Mouse (Mus musculus) left cerebral cortex, adult 2 months (tissue): ENCODE results near the gene Cd160. TPM values are rescaled to one million over a fixed set of nuclear protein-coding genes. Genes with fewer than 3 reads are reported as not detected.

Source experiments
- DNase-seq, 2 experiments: peaks; one replicate each; pipeline ENCODE4 v3.0.0; 2021 to 2022; ENCODE audit warnings: low spot score in 2 of 2, mixed read lengths in 1 of 2; ENCODE audit errors: extremely low spot score in 1 of 2
- H3K27ac ChIP-seq: fragments of 200-600 bp; 2 replicates; pipeline ENCODE4 v1.8.1; 2022
- H3K4me3 ChIP-seq: fragments of 200-600 bp; 2 replicates; pipeline ENCODE4 v1.8.1; 2022
- CTCF ChIP-seq: fragments of 200-600 bp; IDR thresholded peaks from 2 replicates; pipeline ENCODE4 v1.8.1; 2022; ENCODE audit warnings: antibody characterized with exemption, mild to moderate bottlenecking, moderate library complexity
- intact Hi-C: fragments of 180-260 bp; cut with DNase I; formaldehyde crosslinking; loops from one replicate; pipeline ENCODE4 v1.15.1; 2025
- long read RNA-seq, 2 experiments: library from polyadenylated mRNA; stranded (forward); transcript quantifications; one replicate each; pipeline ENCODE4 v2.0.0; 2021; ENCODE audit warnings: borderline mapping rate in 2 of 2
- total RNA-seq, 2 experiments: library from RNA; stranded (reverse); gene quantifications; 2 replicates each; pipeline ENCODE4 v1.2.3; 2021

Cd160 gene
- not detected for total RNA-seq
- long read RNA-seq, experiment 1, partial matches to known transcripts: 1 of 2 reads
- long read RNA-seq, experiment 1, other reads (novel, unspliced or antisense): 1 of 2 reads
- long read RNA-seq, experiment 2: 0 reads

DNA sequence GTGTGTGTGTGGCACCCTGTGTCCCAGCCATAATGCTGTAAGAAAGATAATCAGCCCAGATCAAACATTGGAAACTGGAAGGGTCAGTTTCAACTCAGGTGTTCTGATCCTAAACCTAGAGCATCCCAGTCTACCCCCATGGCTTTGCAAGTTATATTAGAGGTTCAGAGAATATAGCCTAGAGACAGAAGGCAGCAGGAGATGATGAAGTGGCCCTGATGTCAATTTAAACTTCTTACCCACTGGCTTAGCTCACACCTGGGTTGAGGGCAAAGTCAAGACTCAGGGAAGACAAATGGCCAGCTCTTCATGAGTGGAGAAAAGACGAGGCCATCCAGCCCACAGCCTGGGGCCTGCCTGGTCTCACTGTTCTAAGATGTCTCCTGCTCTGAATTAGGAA lies at the start of gene Cd160, which contains the start of gene Pdzk1:
Gene Cd160, minus strand, starts transcription at position 368 of the 400 bp plus-strand sequence.
Gene Pdzk1, plus strand, starts transcription at position 301 of the 400 bp plus-strand sequence.
- no peak for TF ChIP-seq CTCF
- intact Hi-C loops: no loop called here
- no peak within 1 kb of the TSS for H3K27ac ChIP-seq

DNA sequence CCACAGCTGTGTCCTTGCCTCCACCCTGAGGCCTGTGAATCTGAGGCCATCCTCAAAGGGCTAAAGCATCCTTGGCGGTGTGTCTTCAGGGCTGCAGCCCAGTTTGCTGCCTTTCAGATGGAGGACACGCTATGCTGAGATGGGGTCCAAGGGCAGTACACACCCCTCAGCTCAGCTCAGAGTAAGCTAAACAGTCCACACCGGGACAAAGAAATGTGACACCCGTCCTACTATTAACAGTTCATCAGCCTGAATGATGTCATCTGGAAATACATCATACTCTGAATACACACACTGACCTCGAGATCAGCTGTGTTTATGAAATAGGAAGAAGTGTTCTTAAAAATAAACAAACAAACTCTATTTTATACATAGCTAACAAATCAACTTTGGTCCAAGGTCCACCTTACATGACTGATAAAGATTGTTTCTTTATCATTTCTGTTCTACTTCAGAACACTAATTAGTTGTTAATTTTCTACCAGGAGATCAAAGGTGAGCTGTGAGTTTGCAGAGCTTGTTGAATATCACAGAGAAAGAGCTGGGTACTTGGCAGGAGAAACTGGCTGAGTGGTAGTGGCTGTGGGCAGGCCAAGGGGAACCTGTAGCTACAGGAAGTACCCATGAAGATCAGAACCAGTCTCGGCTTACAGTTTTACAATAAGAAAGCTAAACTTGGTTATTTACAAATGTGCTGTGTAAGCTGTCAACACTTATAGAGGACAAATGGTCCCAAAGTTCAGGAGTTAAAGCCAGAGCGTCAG lies 45.8 kb upstream of the Cd160 start:
- H3K4me3 ChIP-seq: no peak overlapping the region
- DNase-seq: no peak
- intact Hi-C loops: loop anchor here (10.0 kb wide), 1 partner anchor 150 kb away; the partner anchor contains the start of genes Polr3c and Rnf115
- no peak overlapping the region for H3K27ac ChIP-seq
- no peak for TF ChIP-seq CTCF

More for the DNA sequence above, at the start of gene Cd160, which contains the start of gene Pdzk1:
- H3K4me3 ChIP-seq: no peak within 1 kb of the TSS
- no peak for DNase-seq

DNA sequence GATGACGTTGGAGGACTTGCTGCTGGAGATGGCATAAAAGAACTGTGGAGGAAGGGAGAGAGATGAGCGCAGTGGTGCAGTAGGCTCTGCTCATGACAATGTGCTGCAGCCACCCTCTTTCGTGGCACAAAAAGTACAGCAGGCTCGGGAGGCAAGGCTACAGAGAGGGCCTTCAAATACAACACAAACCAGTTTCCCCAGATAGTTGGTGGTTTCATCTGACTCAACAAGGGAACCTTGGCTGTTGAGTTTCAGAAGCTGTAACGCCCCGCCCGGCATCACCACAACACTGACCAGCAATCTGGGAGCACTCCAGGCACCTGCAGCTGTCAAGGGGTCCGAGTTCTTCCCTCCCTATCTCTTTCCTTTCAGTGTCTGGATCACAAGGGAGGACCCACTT lies 43.4 kb upstream of the Cd160 start:
- H3K4me3 ChIP-seq: no peak overlapping the region

DNA sequence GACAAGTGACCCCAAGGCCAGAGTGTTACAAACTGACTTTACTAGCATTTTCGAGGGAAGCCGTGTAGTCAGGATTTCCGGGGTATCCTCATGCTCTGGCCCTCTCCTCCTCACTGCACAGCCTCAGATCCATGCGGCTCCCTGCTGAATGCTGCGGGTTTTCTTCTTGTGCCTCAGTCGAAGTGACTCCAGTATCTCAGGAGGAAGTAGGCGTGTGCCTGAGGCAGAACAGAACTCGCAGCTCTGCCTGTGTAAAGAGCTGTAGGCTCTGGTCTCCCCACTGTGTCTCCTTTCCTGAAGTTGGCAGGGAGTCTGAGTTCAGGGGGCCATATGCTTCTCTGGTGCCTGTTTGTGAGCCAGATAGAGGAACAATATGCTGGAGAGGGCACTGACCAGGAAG lies 41.9 kb upstream of the Cd160 start:
- intact Hi-C loops: loop anchor here (10.0 kb wide), 1 partner anchor 146 kb away; the partner anchor contains the start of genes Polr3c and Rnf115
- Histone ChIP-seq H3K4me3 (no peak overlapping the region), H3K27ac (peak overlapping the region; percentile 40; the same call in 1 of the 2 replicates)
- DNase-seq: no peak
- TF ChIP-seq CTCF: no peak

More for the DNA sequence above, 43.4 kb upstream of the Cd160 start:
- no peak for DNase-seq
- TF ChIP-seq CTCF: no peak
- H3K27ac ChIP-seq: no peak overlapping the region
- intact Hi-C loops: loop anchor here (10.0 kb wide), 1 partner anchor 148 kb away; the partner anchor contains the start of genes Polr3c and Rnf115

DNA sequence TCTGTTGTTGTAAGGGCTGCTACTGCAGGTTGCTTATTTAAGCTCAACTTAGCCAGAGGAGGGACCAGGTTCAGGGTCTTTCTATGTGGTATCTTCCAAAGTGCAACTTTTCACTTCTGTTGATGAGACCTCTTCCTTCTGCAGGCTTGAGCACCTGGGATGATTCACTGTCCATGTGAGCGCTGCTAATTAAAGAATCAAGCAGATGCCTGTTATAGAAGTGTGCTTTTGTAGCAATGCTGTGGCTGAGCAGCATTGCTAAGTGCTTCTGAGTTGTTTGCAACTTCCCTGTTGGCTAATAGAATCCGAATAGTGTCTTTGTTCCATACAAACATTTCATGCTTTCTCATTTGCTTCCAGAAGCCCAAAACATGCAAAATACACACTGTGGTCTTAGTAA lies 41.1 kb upstream of the Cd160 start:
- Histone ChIP-seq H3K4me3 (no peak overlapping the region), H3K27ac (peak overlapping the region; percentile 40; the same call in 1 of the 2 replicates)
- intact Hi-C loops: loop anchor here (10.0 kb wide), 1 partner anchor 145 kb away; the partner anchor contains the start of genes Polr3c and Rnf115
- TF ChIP-seq CTCF: no peak
- no peak for DNase-seq

DNA sequence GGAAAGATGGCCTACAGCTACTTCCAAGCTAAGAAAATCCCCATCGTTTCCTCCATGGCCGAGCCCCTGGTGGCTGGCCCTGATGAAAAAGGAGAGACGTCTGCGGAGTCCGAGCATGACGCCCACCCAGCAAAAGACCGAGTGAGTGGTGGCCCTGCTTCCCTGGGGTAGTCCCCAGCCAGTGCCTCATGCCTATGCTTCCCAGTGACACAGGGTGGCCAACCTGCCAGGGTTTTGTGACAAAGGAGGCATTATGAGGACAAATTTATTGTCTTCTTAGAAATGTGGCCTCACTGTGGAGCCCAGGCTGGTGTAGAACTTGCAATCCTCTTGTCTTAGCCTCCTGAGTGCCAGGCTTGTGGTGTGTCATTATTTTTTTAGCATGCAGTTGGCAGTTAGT lies 39.9 kb upstream of the Cd160 start:
- no peak overlapping the region for H3K27ac ChIP-seq
- no peak for TF ChIP-seq CTCF
- H3K4me3 ChIP-seq: no peak overlapping the region
- intact Hi-C loops: no loop called here
- no peak for DNase-seq

DNA sequence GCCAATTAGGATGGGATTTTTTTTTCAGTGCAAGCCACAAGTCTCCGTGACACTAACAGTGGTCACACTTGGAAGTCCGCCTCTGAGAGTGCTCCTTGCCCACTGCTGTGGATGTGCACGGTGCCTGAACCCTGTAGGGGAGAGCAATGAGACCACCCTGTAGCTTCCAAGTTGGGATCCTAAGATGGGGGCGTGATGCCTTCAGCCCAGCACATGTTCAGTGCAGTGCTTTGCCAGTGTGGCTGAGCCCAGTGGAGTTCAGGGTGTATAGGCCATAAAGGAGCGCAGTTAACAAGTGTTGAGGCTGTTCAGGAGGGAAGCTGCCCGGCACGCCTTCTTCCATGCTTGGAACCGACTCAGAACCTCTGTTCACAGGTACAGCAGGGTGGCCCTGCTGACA lies 39.4 kb upstream of the Cd160 start:
- intact Hi-C loops: no loop called here
- H3K27ac ChIP-seq: no peak overlapping the region
- no peak overlapping the region for H3K4me3 ChIP-seq
- no peak for TF ChIP-seq CTCF
- DNase-seq: no peak

DNA sequence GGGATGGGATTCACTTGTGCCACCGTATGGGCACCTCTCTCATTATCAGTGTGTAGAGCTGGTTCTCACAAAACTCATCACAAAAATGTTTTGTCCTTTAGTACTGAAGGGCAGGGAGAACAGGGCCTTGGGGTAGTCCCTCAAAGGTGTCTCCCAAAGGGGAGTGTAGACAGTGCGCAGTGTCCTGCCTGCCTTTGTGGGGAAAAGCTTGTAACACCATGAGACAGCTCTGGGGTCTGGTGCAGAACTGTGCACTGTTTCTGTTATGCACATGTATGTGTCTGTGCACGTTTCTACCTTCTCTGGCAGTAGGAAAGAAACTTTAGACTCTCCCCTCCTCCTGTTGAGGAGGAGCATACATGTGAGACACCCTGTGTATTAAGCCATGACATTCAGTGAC lies 38.7 kb upstream of the Cd160 start:
- TF ChIP-seq CTCF: no peak
- DNase-seq: no peak
- Histone ChIP-seq H3K27ac (no peak overlapping the region), H3K4me3 (no peak overlapping the region)
- intact Hi-C loops: no loop called here

DNA sequence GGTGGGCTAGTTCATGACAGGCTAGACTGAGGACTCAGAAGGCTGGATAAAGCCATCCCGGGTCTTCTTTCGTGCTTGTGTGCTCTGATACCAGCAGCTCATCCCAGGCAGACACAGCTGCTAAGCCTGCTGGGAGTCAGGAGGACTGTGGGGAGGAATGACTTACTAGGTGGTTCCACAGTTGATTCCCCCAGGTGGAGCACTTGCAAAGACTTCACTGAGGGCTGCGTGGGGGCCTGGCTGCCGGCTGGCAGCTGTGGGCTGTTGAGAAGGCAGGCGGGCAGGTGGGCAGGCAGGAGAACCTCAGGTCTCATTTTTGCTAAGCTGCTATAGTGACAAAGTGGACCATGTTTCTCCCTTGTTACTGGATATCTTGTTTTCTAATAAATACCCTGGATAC lies 31.3 kb upstream of the Cd160 start:
- Histone ChIP-seq H3K4me3 (no peak overlapping the region), H3K27ac (no peak overlapping the region)
- intact Hi-C loops: no loop called here
- DNase-seq: no peak
- no peak for TF ChIP-seq CTCF

DNA sequence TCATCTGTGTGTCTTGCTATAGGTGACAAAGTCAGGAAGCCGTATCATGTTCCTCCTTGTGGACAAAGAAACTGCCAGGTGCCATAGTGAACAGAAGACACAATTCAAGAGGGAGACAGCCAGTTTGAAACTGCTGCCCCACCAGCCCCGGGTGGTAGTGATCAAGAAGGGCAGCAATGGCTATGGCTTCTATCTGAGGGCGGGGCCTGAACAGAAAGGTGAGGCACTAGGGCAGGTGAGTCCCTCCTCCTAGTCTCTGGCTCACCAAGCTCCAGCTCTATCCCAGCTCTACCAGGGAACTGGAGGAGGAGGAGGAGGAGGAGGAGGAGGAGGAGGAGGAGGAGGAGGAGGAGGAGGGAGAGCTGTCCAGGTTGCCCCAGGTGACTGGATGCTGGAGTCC lies 26.7 kb upstream of the Cd160 start:
- TF ChIP-seq CTCF: no peak
- intact Hi-C loops: no loop called here
- H3K27ac ChIP-seq: no peak overlapping the region
- DNase-seq: no peak
- H3K4me3 ChIP-seq: no peak overlapping the region

DNA sequence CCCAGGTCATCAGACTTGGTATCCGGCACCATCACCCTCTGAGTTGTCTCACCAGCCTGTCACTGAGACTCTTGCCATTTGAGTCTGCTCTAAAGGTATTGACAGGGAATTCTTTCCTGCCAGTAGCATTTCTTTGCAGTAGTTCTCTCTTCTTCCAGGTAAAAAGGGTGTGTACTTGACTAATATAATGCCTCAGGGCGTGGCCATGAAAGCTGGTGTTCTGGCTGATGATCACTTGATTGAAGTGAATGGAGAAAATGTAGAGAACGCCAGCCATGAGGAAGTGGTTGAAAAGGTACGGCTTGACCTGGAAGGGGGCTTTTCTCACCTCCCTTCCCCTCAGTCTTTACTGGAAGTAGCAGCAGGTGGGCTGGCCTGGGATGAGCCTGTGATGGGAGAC lies 25.2 kb upstream of the Cd160 start:
- Histone ChIP-seq H3K27ac (no peak overlapping the region), H3K4me3 (no peak overlapping the region)
- no peak for DNase-seq
- no peak for TF ChIP-seq CTCF
- intact Hi-C loops: no loop called here

DNA sequence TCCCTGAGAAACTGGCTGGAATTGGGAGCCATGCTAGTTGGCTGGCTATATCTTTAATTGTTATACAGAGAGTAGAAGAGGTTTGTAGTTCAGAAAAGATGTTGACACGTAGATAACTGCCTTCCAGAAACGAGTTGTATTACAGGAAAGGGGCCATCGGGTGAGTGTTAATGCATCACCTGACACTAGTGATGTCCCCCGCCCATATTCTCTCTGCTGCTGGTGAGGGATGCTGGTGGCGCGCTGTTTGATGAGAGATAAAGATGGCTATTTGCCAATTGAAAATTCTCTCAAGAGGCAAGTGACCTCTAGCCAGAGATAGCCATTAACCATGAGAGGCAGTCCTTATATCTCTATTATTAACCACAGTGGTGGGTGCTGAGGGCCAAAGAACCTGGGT lies 23.4 kb upstream of the Cd160 start:
- no peak overlapping the region for H3K27ac ChIP-seq
- no peak for TF ChIP-seq CTCF
- no peak overlapping the region for H3K4me3 ChIP-seq
- intact Hi-C loops: no loop called here
- DNase-seq: no peak
